Mouse (Mus musculus) heart, embryonic 14.5 days (tissue): ENCODE results near the gene Gm49333. TPM values are rescaled to one million over a fixed set of nuclear protein-coding genes. Genes with fewer than 3 reads are reported as not detected.

Source experiments
- ATAC-seq: fragments of 200-750 bp; cut with Nextera tagmentation; 2 replicates; pipeline ENCODE4 v1.8.0; 2017; ENCODE audit warnings: low read depth, moderate TSS enrichment; ENCODE audit not compliant: insufficient number of reproducible peaks, insufficient read depth, low FRiP score
- H3K27ac ChIP-seq, 2 experiments: fragments of 200-500 bp in 1 of 2; fragments of 300-500 bp in 1 of 2; sonication (generic) in 1 of 2; replicated peaks in 1 of 2; 2 replicates each; pipeline ENCODE4 v1.5.1; 2012 to 2014; ENCODE audit warnings: low read depth in 2 of 2, low read length in 2 of 2, control low read depth in 1 of 2, mild to moderate bottlenecking in 1 of 2, mixed read lengths in 1 of 2; ENCODE audit not compliant: control insufficient read depth in 1 of 2, insufficient read depth in 1 of 2
- H3K27me3 ChIP-seq: fragments of 300-500 bp; sonication (generic); 2 replicates; pipeline ENCODE4 v1.6.1; 2014; ENCODE audit warnings: mild to moderate bottlenecking, low read length, control low read depth; ENCODE audit not compliant: control insufficient read depth, insufficient read depth
- H3K36me3 ChIP-seq: fragments of 300-500 bp; sonication (generic); 2 replicates; pipeline ENCODE4 v1.6.1; 2014; ENCODE audit warnings: mild to moderate bottlenecking, control low read depth, low read length, mixed read lengths; ENCODE audit not compliant: control insufficient read depth, insufficient read depth
- H3K4me1 ChIP-seq, 2 experiments: fragments of 200-500 bp in 1 of 2; fragments of 300-500 bp in 1 of 2; sonication (generic) in 1 of 2; 2 replicates each; pipeline ENCODE4 v1.6.1; 2012 to 2014; ENCODE audit warnings: low read length in 2 of 2, control low read depth in 1 of 2, mixed read lengths in 1 of 2; ENCODE audit not compliant: control insufficient read depth in 2 of 2, insufficient read depth in 2 of 2
- H3K4me2 ChIP-seq: fragments of 300-500 bp; sonication (generic); 2 replicates; pipeline ENCODE4 v1.6.1; 2014; ENCODE audit warnings: mild to moderate bottlenecking, low read length
- H3K4me3 ChIP-seq, 2 experiments: fragments of 200-500 bp in 1 of 2; fragments of 300-500 bp in 1 of 2; sonication (generic) in 1 of 2; 2 replicates each; pipeline ENCODE4 v1.5.1; 2012 to 2014; ENCODE audit warnings: low read length in 2 of 2, mild to moderate bottlenecking in 2 of 2, control low read depth in 1 of 2, low read depth in 1 of 2, moderate library complexity in 1 of 2; ENCODE audit not compliant: control insufficient read depth in 1 of 2, insufficient read depth in 1 of 2
- H3K9ac ChIP-seq: fragments of 300-500 bp; sonication (generic); 2 replicates; pipeline ENCODE4 v1.6.1; 2014; ENCODE audit warnings: mild to moderate bottlenecking, low read length
- H3K9me3 ChIP-seq: fragments of 300-500 bp; sonication (generic); 2 replicates; pipeline ENCODE4 v1.6.1; 2016; ENCODE audit warnings: low read length, control low read depth; ENCODE audit not compliant: control insufficient read depth
- WGBS: fragments of 180-500 bp; shearing (Covaris S2); extraction: QIAGEN DNeasy Blood & Tissue Kit; methylation state at CpG from one replicate; pipeline ENCODE4 v1.1.7; 2014; 5-methylcytosine and 5-hydroxymethylcytosine counted together
- polyA plus RNA-seq: library from polyadenylated mRNA; unstranded; fragments of >200 nt; fragmentation: Nextera tagmentation; extraction: Ambion mirVana; gene quantifications from 2 replicates; pipeline ENCODE4 v1.2.1, GENCODE M21; 2014

Gene Gm49333
- polyA plus RNA-seq = 0.14 TPM in 1 of 2 replicates, not detected in the other

GRCm38 (mm10) chr16:20611357-20612227 lies at the start of gene Gm49333, which contains the start of the genes Eef1akmt4 and Alg3:
TSS of gene Gm49333 (plus strand) at chr16:20611610.
TSS of gene Eef1akmt4 (plus strand) at chr16:20611593.
TSS of gene Alg3 (minus strand) at chr16:20611735.
- Histone ChIP-seq H3K27me3 (no peaks in the 10 kb centered on the region), H3K4me1 (peaks cover 0 to 14% of the 10 kb centered on the region in 2 experiments; a peak in 2 of 4 replicates), H3K27ac (peak within 1 kb of the TSS; percentile 77 to 89), H3K9me3 (no peaks in the 10 kb centered on the region), H3K9ac (peak within 1 kb of the TSS; percentile 80), H3K4me3 (peak within 1 kb of the TSS; percentile 76 to 96), H3K36me3 (peaks cover 15% of the 10 kb centered on the region), H3K4me2 (peak within 1 kb of the TSS; percentile 98)
- WGBS = 2% methylated on average over 41 of the region's 41 CpGs
- ATAC-seq = peak; percentile 89

- H3K27me3 ChIP-seq = no peaks in the 10 kb centered on the region
Measured at GRCm38 (mm10) chr16:20565075-20565474, 46.3 kb upstream of the Gm49333 start.

GRCm38 (mm10) chr16:20589366-20589938 lies 22.0 kb upstream of the Gm49333 start, which contains the start of gene Vwa5b2:
TSS of gene Vwa5b2 (plus strand) at chr16:20589471.
- H3K9ac ChIP-seq = peak within 1 kb of the TSS; percentile 48
- no peaks in the 10 kb centered on the region for H3K36me3 ChIP-seq
- H3K27me3 ChIP-seq = peaks cover 63% of the 10 kb centered on the region
- no peak for ATAC-seq
- peak within 1 kb of the TSS; percentile 88 for H3K4me2 ChIP-seq
- H3K4me1 ChIP-seq = peaks cover 5 to 21% of the 10 kb centered on the region in 2 experiments; a peak in 2 of 4 replicates
- peak within 1 kb of the TSS; percentile 51 to 52 for H3K4me3 ChIP-seq
- H3K9me3 ChIP-seq = no peaks in the 10 kb centered on the region
- WGBS = 1% methylated on average over 24 of the region's 24 CpGs
- no peak within 1 kb of the TSS for H3K27ac ChIP-seq

More at GRCm38 (mm10) chr16:20565075-20565474, 46.3 kb upstream of the Gm49333 start:
- no peak overlapping the region for H3K4me2 ChIP-seq
- WGBS = 69% methylated on average over 1 of the region's 1 CpGs
- no peak overlapping the region for H3K9ac ChIP-seq
- H3K4me3 ChIP-seq = no peak overlapping the region
- peaks cover 29% of the 10 kb centered on the region for H3K36me3 ChIP-seq
- no peak for ATAC-seq
- H3K9me3 ChIP-seq = no peaks in the 10 kb centered on the region
- no peaks in the 10 kb centered on the region for H3K4me1 ChIP-seq
- no peak overlapping the region for H3K27ac ChIP-seq

GRCm38 (mm10) chr16:20589939-20590679 lies 21.3 kb upstream of the Gm49333 start:
- peak overlapping the region; percentile 48 for H3K9ac ChIP-seq
- H3K36me3 ChIP-seq = no peaks in the 10 kb centered on the region
- WGBS = under 1% methylated on average over 36 of the region's 39 CpGs
- peaks cover 63% of the 10 kb centered on the region for H3K27me3 ChIP-seq
- H3K27ac ChIP-seq = no peak overlapping the region
- H3K9me3 ChIP-seq = no peaks in the 10 kb centered on the region
- peak overlapping the region; percentile 88 for H3K4me2 ChIP-seq
- H3K4me1 ChIP-seq = peaks cover 5 to 21% of the 10 kb centered on the region in 2 experiments; a peak in 2 of 4 replicates
- H3K4me3 ChIP-seq = peak overlapping the region; percentile 51 to 52
- peak; percentile 48; the same call in 1 of the 2 replicates for ATAC-seq

- peaks cover 63% of the 10 kb centered on the region for H3K27me3 ChIP-seq
- 6% methylated on average over 17 of the region's 17 CpGs for WGBS
- no peak overlapping the region for H3K27ac ChIP-seq
- peaks cover 5 to 21% of the 10 kb centered on the region in 2 experiments; a peak in 2 of 4 replicates for H3K4me1 ChIP-seq
- H3K9ac ChIP-seq = no peak overlapping the region
- peak overlapping the region; percentile 88 for H3K4me2 ChIP-seq
- peak overlapping the region in 1 of 2 experiments; percentile 52; a peak in 3 of 4 replicates for H3K4me3 ChIP-seq
- no peak for ATAC-seq
- H3K9me3 ChIP-seq = no peaks in the 10 kb centered on the region
- no peaks in the 10 kb centered on the region for H3K36me3 ChIP-seq
Measured at GRCm38 (mm10) chr16:20590680-20591038, 20.8 kb upstream of the Gm49333 start.

GRCm38 (mm10) chr16:20591076-20591705 lies 20.2 kb upstream of the Gm49333 start:
- peak overlapping the region; percentile 88 for H3K4me2 ChIP-seq
- peaks cover 5 to 21% of the 10 kb centered on the region in 2 experiments; a peak in 2 of 4 replicates for H3K4me1 ChIP-seq
- peaks cover 63% of the 10 kb centered on the region for H3K27me3 ChIP-seq
- no peak for ATAC-seq
- no peaks in the 10 kb centered on the region for H3K36me3 ChIP-seq
- H3K9me3 ChIP-seq = no peaks in the 10 kb centered on the region
- no peak overlapping the region for H3K9ac ChIP-seq
- H3K27ac ChIP-seq = no peak overlapping the region
- 7% methylated on average over 47 of the region's 48 CpGs for WGBS
- H3K4me3 ChIP-seq = peak overlapping the region; percentile 8 to 52; a peak in 2 of 4 replicates
